Mouse (Mus musculus): Measurements from ENCODE around the gene Trem1. TPM values are rescaled to one million over a fixed set of nuclear protein-coding genes. Genes with fewer than 3 reads are reported as not detected.

Gene Trem1
- polyA plus RNA-seq, 1 experiment = 1.2 TPM

DNA sequence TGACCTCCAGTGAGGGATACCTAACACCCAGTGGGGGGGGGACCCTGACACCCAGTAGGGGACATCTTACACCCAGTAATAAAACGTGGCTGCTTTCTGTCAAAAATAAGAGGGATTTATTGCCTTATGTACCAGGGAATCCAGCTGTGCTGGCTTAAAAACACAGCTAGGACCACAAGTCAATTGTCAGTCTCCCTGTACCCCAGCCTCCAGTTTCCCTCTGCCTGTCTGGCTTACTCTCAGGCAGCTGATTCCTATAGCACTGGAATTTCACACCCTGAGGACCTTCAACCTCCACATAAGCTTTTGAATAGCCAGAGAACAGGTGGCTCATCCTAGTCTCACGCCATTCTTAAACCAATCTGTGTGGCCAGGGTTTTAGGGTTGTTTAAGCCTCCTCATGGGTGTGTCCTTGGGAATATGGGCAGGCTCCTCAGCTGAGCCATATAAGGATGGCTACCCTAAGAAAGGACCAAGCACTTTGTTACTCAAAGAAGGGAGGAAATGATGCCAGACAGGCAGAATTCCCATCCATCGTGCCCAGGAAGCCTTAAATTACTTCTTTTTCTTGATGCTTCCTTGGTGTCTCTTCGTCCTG is 3.3 kb downstream of the Trem1 start:
- no peak overlapping the region for H3K4me3 ChIP-seq (replicated peaks; ENCODE audit: extremely low read depth, low read depth, low read length)

DNA sequence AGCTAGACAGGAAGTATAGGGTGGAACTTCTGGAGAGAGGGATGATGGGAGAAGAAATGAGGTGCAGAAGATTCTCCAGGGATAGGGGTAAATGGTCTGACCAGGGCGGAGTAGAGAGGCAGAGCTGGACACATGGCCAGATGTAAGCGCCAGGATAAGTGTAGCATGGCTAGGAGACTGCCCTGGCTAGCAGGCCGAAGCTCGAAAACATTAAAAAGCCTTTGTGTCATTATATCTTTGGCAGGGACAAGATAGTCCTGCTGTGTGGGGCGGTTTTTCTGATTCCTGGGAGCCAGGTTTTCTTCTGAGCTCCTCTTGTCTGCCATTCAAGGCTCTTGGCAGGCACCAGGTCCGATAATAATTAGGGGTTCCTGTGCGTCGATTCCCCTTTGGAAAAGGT is 5.1 kb downstream of the Trem1 start:
- H3K4me1 ChIP-seq (ENCODE audit: control insufficient read depth, insufficient read depth, low read length) = no peaks in the 10 kb centered on the region
- H3K4me3 ChIP-seq (replicated peaks; ENCODE audit: extremely low read depth, low read depth, low read length) = no peak overlapping the region
- 91% methylated on average over 8 of the region's 8 CpGs for WGBS
- DNase-seq = no peak
- TF ChIP-seq POLR2A (IDR thresholded peaks at IDR 0.05; ENCODE audit: borderline replicate concordance, extremely low read depth, low read depth, low read length) = no peak
- TF ChIP-seq CTCF (IDR thresholded peaks at IDR 0.05; ENCODE audit: insufficient read depth, low read length) = no peak

More for the DNA sequence above, 3.3 kb downstream of the Trem1 start:
- no peak for TF ChIP-seq POLR2A (IDR thresholded peaks at IDR 0.05; ENCODE audit: borderline replicate concordance, extremely low read depth, low read depth, low read length)
- TF ChIP-seq CTCF (IDR thresholded peaks at IDR 0.05; ENCODE audit: insufficient read depth, low read length) = no peak
- 33% methylated on average over 4 of the region's 4 CpGs for WGBS
- DNase-seq = no peak
- no peaks in the 10 kb centered on the region for H3K4me1 ChIP-seq (ENCODE audit: control insufficient read depth, insufficient read depth, low read length)

DNA sequence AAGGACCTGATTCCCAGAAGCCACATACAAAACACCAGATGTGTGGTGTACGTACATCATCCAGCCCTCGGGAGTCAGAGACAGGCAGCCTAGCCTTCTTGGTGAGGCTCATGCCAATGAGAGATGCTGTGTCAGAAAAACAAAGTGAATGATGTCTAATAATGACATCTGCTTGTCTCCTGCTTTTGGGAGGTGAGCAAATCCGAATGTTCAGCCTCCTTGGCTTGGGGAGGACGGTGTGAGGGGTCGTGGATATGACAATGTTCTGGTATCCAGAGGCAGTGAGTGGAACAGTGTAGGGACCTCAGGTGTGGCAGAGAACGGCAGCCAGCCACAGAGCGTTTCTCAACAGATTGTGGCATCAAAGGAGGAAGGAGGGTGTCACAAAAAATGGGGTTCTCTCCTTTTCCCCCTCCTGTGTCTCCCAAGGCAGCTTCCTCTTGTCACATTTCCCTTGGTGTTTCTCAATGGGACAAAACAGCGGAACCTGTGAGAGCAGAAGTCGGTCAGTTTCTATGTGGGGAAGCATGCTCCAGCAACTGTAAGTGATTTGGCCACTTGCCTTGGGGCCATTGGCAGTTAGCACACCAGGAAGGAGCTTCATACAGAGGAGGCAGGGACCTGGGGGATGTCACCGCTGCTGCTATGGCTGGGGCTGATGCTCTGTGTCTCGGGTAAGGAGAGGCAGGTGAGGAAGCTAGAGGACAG is 14.8 kb downstream of the Trem1 start, which contains the start of gene Trem3:
Gene Trem3 (plus strand): TSS at position 557 of the 708 bp plus-strand sequence.
- no peak for TF ChIP-seq CTCF (IDR thresholded peaks at IDR 0.05; ENCODE audit: insufficient read depth, low read length)
- TF ChIP-seq POLR2A (IDR thresholded peaks at IDR 0.05; ENCODE audit: borderline replicate concordance, extremely low read depth, low read depth, low read length) = no peak
- no peaks in the 10 kb centered on the region for H3K4me1 ChIP-seq (ENCODE audit: control insufficient read depth, insufficient read depth, low read length)
- no peak within 1 kb of the TSS for H3K4me3 ChIP-seq (replicated peaks; ENCODE audit: extremely low read depth, low read depth, low read length)
- 71% methylated on average over 11 of the region's 11 CpGs for WGBS
- DNase-seq = no peak

DNA sequence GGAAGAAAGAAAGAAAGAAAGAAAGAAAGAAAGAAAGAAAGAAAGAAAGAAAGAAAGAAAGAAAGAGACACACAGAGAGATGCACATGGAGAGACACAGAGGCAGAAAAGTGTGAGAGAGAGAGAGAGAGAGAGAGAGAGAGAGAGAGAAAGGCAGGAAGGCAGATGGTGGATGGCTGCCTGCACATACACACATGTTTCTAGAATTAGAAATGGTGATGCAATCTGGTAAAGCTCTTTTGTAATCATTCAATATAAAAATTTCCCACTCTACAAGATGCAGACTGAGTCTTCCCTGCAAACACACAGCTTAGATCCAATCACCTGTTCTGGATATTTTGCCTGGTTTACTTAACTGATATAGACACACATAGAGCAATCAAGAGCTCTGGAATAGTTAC is 16.5 kb downstream of the Trem1 start:
- no peak for DNase-seq
- TF ChIP-seq POLR2A (IDR thresholded peaks at IDR 0.05; ENCODE audit: borderline replicate concordance, extremely low read depth, low read depth, low read length) (no peak), CTCF (IDR thresholded peaks at IDR 0.05; ENCODE audit: insufficient read depth, low read length) (no peak)

DNA sequence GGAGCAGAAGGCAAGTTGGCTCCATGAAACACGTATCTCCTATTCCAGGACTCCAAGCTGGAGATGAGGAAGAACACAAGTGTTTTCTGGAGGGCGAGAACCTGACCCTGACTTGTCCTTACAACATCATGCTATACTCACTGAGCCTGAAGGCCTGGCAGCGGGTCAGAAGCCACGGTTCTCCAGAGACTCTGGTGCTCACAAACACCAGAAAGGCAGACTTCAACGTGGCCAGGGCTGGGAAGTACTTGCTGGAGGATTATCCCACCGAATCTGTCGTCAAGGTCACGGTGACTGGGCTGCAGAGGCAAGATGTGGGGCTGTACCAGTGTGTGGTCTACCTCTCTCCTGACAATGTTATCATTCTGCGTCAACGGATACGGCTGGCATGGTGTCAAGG is 16.9 kb downstream of the Trem1 start:
- WGBS = 68% methylated on average over 11 of the region's 11 CpGs
- DNase-seq = no peak
- TF ChIP-seq CTCF (IDR thresholded peaks at IDR 0.05; ENCODE audit: insufficient read depth, low read length) = no peak
- no peak for TF ChIP-seq POLR2A (IDR thresholded peaks at IDR 0.05; ENCODE audit: borderline replicate concordance, extremely low read depth, low read depth, low read length)
- Histone ChIP-seq H3K4me3 (replicated peaks; ENCODE audit: extremely low read depth, low read depth, low read length) (no peak overlapping the region), H3K4me1 (ENCODE audit: control insufficient read depth, insufficient read depth, low read length) (no peaks in the 10 kb centered on the region)

More for the DNA sequence above, 16.5 kb downstream of the Trem1 start:
- no peak overlapping the region for H3K4me3 ChIP-seq (replicated peaks; ENCODE audit: extremely low read depth, low read depth, low read length)
- no peaks in the 10 kb centered on the region for H3K4me1 ChIP-seq (ENCODE audit: control insufficient read depth, insufficient read depth, low read length)

DNA sequence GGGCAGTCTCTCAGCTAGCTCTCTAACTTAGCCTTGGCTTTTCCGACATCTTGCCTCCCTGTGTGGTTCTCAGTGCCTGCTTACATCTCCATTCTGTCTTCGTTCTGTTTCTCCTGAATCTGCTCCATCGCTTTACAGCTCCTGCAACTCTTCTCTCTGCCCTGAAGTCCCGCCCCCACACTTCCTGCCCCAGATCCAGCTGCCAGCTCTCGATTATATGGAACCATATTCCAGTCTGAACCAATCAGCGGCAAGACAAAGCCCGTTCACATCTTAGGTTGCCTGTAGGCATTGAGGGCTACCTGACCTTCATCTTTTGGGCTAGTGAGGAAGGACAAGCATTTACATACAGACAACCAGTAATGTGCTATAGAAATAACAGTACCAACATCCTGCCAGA is 18.1 kb downstream of the Trem1 start:
- Histone ChIP-seq H3K4me1 (ENCODE audit: control insufficient read depth, insufficient read depth, low read length) (no peaks in the 10 kb centered on the region), H3K4me3 (replicated peaks; ENCODE audit: extremely low read depth, low read depth, low read length) (no peak overlapping the region)
- DNase-seq = no peak
- 82% methylated on average over 7 of the region's 7 CpGs for WGBS
- TF ChIP-seq POLR2A (IDR thresholded peaks at IDR 0.05; ENCODE audit: borderline replicate concordance, extremely low read depth, low read depth, low read length) (no peak), CTCF (IDR thresholded peaks at IDR 0.05; ENCODE audit: insufficient read depth, low read length) (no peak)

DNA sequence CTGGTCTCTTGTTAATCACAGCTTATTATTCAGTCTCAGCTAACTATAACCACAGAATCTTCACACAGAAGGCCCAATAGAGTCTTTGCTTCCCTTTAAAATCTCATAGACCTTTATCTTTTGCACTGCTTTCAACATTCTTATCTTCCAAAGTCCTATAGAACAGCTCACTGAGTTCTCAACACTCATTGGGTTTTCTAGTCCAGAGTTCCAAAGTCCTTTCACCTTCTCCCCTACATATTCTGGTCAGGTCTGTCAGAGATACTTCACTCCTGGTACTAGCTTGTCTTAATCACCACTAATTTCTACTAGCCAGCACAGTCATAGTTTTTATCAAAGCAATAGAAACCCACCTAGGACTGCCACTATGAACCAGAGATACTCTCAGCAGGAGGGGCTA is 24.0 kb downstream of the Trem1 start:
- no peak overlapping the region for H3K4me3 ChIP-seq (replicated peaks; ENCODE audit: extremely low read depth, low read depth, low read length)
- H3K4me1 ChIP-seq (ENCODE audit: control insufficient read depth, insufficient read depth, low read length) = no peaks in the 10 kb centered on the region
- no peak for DNase-seq
- TF ChIP-seq CTCF (IDR thresholded peaks at IDR 0.05; ENCODE audit: insufficient read depth, low read length) (no peak), POLR2A (IDR thresholded peaks at IDR 0.05; ENCODE audit: borderline replicate concordance, extremely low read depth, low read depth, low read length) (no peak)

DNA sequence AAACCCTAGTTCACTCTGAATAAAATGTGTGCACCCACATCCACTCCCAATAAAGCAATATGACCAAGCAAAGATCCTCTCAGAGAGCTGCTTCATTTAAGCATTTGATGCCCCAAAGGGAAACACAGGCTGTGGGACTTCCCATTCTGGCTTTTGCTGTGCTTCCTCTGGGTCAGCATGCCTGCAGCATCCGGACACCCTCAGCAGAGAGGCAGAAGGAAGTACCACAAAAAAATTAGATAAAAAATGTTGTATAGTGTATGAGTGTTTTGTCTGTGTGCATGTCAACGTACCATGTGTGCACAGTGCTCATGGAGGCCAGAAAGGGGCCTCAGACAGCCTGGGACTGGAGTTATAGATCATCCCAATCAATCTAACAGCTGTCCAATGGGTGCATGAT is 29.3 kb downstream of the Trem1 start:
- TF ChIP-seq CTCF (IDR thresholded peaks at IDR 0.05; ENCODE audit: insufficient read depth, low read length) (no peak), POLR2A (IDR thresholded peaks at IDR 0.05; ENCODE audit: borderline replicate concordance, extremely low read depth, low read depth, low read length) (no peak)
- H3K4me3 ChIP-seq (replicated peaks; ENCODE audit: extremely low read depth, low read depth, low read length) = no peak overlapping the region
- H3K4me1 ChIP-seq (ENCODE audit: control insufficient read depth, insufficient read depth, low read length) = no peaks in the 10 kb centered on the region
- DNase-seq = no peak
- 61% methylated on average over 2 of the region's 2 CpGs for WGBS

DNA sequence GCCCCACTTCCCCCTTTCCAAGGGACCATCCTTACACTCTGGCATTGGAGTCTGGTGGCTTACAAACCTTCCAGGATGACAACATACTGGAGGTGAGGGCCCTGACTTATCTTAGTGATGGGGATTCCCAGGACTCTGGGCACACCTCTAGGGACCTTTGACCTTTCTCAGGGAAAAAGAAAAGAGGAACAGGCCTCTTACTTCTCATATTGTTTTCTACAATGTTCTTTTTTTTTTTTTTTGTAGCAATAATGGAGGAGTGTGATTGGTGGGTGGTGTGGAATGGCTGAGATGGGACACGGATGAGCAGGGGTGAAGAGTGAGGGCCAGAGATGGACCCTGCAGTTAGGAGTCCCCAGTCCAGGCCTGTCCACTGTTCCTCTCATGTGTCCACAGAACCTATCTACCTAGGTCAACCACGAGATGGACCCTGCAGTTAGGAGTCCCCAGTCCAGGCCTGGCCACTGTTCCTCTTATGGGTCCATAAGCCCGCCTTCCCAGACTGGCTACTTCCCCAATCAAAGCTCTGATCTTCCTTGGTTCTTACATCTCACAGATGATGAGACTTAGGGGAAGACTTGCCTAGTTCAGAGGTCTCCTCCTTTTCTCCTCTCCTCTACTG is 31.3 kb downstream of the Trem1 start, which contains the start of gene Treml4:
Gene Treml4 (plus strand): TSS at position 555 of the 622 bp plus-strand sequence.
- H3K4me3 ChIP-seq (replicated peaks; ENCODE audit: extremely low read depth, low read depth, low read length) = no peak within 1 kb of the TSS
- no peak for DNase-seq
- TF ChIP-seq POLR2A (IDR thresholded peaks at IDR 0.05; ENCODE audit: borderline replicate concordance, extremely low read depth, low read depth, low read length) (no peak), CTCF (IDR thresholded peaks at IDR 0.05; ENCODE audit: insufficient read depth, low read length) (no peak)
- 87% methylated on average over 3 of the region's 3 CpGs for WGBS
- no peaks in the 10 kb centered on the region for H3K4me1 ChIP-seq (ENCODE audit: control insufficient read depth, insufficient read depth, low read length)

All from lung, adult 2 months (tissue).